Mouse (Mus musculus) urinary bladder, postnatal 25 days (tissue): ENCODE results near the gene Mtmr1.
"Not testable (repeated sequence)": the region's sequence is repeated elsewhere in the genome, so short reads cannot be mapped to it uniquely, and the experiment has no call there.

Source experiments
- DNase-seq: peaks from one replicate; pipeline ENCODE4 v3.0.0; 2022; ENCODE audit warnings: low spot score

Mtmr1 gene

GRCm38 (mm10) chrX:71364554-71364991 is at the start of gene Mtmr1:
Gene Mtmr1, plus strand, starts transcription at chrX:71364760.
- DNase-seq = peak; percentile 75

GRCm38 (mm10) chrX:71352033-71352432 is 12.5 kb upstream of the Mtmr1 start:
- no peak for DNase-seq

GRCm38 (mm10) chrX:71355331-71355730 is 9.2 kb upstream of the Mtmr1 start:
- no peak for DNase-seq

- not testable (repeated sequence) for DNase-seq
Measured at GRCm38 (mm10) chrX:71361793-71362192, 2.8 kb upstream of the Mtmr1 start.

GRCm38 (mm10) chrX:71364062-71364461 is 498 bp upstream of the Mtmr1 start:
- no peak for DNase-seq

GRCm38 (mm10) chrX:71365011-71365410 is 451 bp downstream of the Mtmr1 start:
- DNase-seq = peak; percentile 11

GRCm38 (mm10) chrX:71365510-71365909 is 950 bp downstream of the Mtmr1 start:
- no peak for DNase-seq

GRCm38 (mm10) chrX:71366973-71367372 is 2.4 kb downstream of the Mtmr1 start:
- no peak for DNase-seq

- DNase-seq = no peak
Measured at GRCm38 (mm10) chrX:71376781-71377180, 12.2 kb downstream of the Mtmr1 start.

- DNase-seq = no peak
Measured at GRCm38 (mm10) chrX:71378435-71378834, 13.9 kb downstream of the Mtmr1 start.

- DNase-seq = no peak
Measured at GRCm38 (mm10) chrX:71381571-71381970, 17.0 kb downstream of the Mtmr1 start.

- DNase-seq = no peak
Measured at GRCm38 (mm10) chrX:71396326-71396725, 31.8 kb downstream of the Mtmr1 start.

- no peak for DNase-seq
Measured at GRCm38 (mm10) chrX:71406290-71406689, 41.7 kb downstream of the Mtmr1 start.

GRCm38 (mm10) chrX:71408386-71408785 is 43.8 kb downstream of the Mtmr1 start:
- DNase-seq = no peak

- DNase-seq = no peak
Measured at GRCm38 (mm10) chrX:71412776-71413175, 48.2 kb downstream of the Mtmr1 start.

GRCm38 (mm10) chrX:71413616-71414015 is 49.1 kb downstream of the Mtmr1 start:
- no peak for DNase-seq

- no peak for DNase-seq
Measured at GRCm38 (mm10) chrX:71424852-71425251, 60.3 kb downstream of the Mtmr1 start.

GRCm38 (mm10) chrX:71425746-71426519 is 61.4 kb downstream of the Mtmr1 start:
- DNase-seq = peak; percentile 77

GRCm38 (mm10) chrX:71427491-71427890 is 62.9 kb downstream of the Mtmr1 start:
- no peak for DNase-seq

GRCm38 (mm10) chrX:71430900-71431299 is 66.3 kb downstream of the Mtmr1 start:
- DNase-seq = no peak

GRCm38 (mm10) chrX:71434448-71434847 is 69.9 kb downstream of the Mtmr1 start:
- no peak for DNase-seq

GRCm38 (mm10) chrX:71434860-71435259 is 70.3 kb downstream of the Mtmr1 start:
- DNase-seq = no peak

GRCm38 (mm10) chrX:71435542-71435941 is 71.0 kb downstream of the Mtmr1 start:
- no peak for DNase-seq

GRCm38 (mm10) chrX:71439473-71439872 is 74.9 kb downstream of the Mtmr1 start:
- no peak for DNase-seq
